Mouse (Mus musculus) cerebellum, adult 9-11 months (tissue): ENCODE measurements around the gene Slc37a3.
A peak's percentile ranks its signal among the peaks of the same experiment; 100 is the strongest.
"Not testable (repeated sequence)": the region's sequence is repeated elsewhere in the genome, so short reads cannot be mapped to it uniquely, and the experiment has no call there.

Experiments used
- DNase-seq: peaks from one replicate; pipeline ENCODE4 v3.0.0; 2022

Slc37a3 gene

GRCm38 (mm10) chr6:39378161-39378835 is 823 bp upstream of the Slc37a3 start:
- not testable (repeated sequence) for DNase-seq

- no peak for DNase-seq
These were observed 700 bp downstream of the Slc37a3 start for GRCm38 (mm10) chr6:39376775-39377174.

GRCm38 (mm10) chr6:39373301-39373955 is 4.0 kb downstream of the Slc37a3 start:
- DNase-seq: no peak

- DNase-seq: no peak
These were observed 4.7 kb downstream of the Slc37a3 start for GRCm38 (mm10) chr6:39372727-39373126.

GRCm38 (mm10) chr6:39372042-39372441 is 5.4 kb downstream of the Slc37a3 start:
- no peak for DNase-seq

GRCm38 (mm10) chr6:39369631-39370030 is 7.8 kb downstream of the Slc37a3 start:
- DNase-seq: no peak

GRCm38 (mm10) chr6:39362684-39363083 is 14.8 kb downstream of the Slc37a3 start:
- DNase-seq: no peak

- not testable (repeated sequence) for DNase-seq
These were observed 18.3 kb downstream of the Slc37a3 start for GRCm38 (mm10) chr6:39359207-39359606.

GRCm38 (mm10) chr6:39348946-39349345 is 28.5 kb downstream of the Slc37a3 start:
- no peak for DNase-seq

GRCm38 (mm10) chr6:39347880-39348814 is 29.3 kb downstream of the Slc37a3 start:
- DNase-seq: no peak

- no peak for DNase-seq
These were observed 30.4 kb downstream of the Slc37a3 start for GRCm38 (mm10) chr6:39346991-39347501.

- no peak for DNase-seq
These were observed 32.0 kb downstream of the Slc37a3 start for GRCm38 (mm10) chr6:39345430-39345829.

GRCm38 (mm10) chr6:39344020-39344419 is 33.5 kb downstream of the Slc37a3 start:
- peak; percentile 83 for DNase-seq

GRCm38 (mm10) chr6:39341798-39342197 is 35.7 kb downstream of the Slc37a3 start:
- no peak for DNase-seq

- DNase-seq: no peak
These were observed 39.1 kb downstream of the Slc37a3 start for GRCm38 (mm10) chr6:39338359-39338758.

- DNase-seq: no peak
These were observed 42.6 kb downstream of the Slc37a3 start for GRCm38 (mm10) chr6:39334873-39335272.

GRCm38 (mm10) chr6:39334224-39334623 is 43.3 kb downstream of the Slc37a3 start:
- no peak for DNase-seq

GRCm38 (mm10) chr6:39331998-39332700 is 45.3 kb downstream of the Slc37a3 start:
- DNase-seq: no peak

- peak; percentile 78 for DNase-seq
These were observed 46.5 kb downstream of the Slc37a3 start for GRCm38 (mm10) chr6:39330981-39331380.

GRCm38 (mm10) chr6:39320286-39320685 is 57.2 kb downstream of the Slc37a3 start:
- peak; percentile 54 for DNase-seq

- DNase-seq: peak; percentile 89
These were observed 58.3 kb downstream of the Slc37a3 start for GRCm38 (mm10) chr6:39319061-39319761.

- DNase-seq: no peak
These were observed 58.9 kb downstream of the Slc37a3 start for GRCm38 (mm10) chr6:39318631-39319010.
